Comparison of ENCODE assay signal across 19 mouse cellular contexts in genomic region chr12:64389766-64390445, GRCm38 (mm10).
DNase-seq lines count a peak whose midpoint lies in the region; ATAC-seq and TF ChIP-seq lines count a peak whose summit lies in the region.
"Had no signal": no experiment of that assay in that cellular context is flagged by ENCODE, and none has a peak within 500 bp of the region (broad histone marks: within the 10 kb centered on the region; RNA-seq: fewer than 3 reads in every experiment).

No protein-coding gene starts in this region.

- H3K36me3 ChIP-seq in forebrain, embryonic 14.5 days (ENCODE audit: control insufficient read depth, insufficient read depth, low read length) = no peaks in the 10 kb centered on the region
- H3K36me3 ChIP-seq in forebrain, embryonic 10.5 days (replicated peaks) = no peaks in the 10 kb centered on the region
- no peaks in the 10 kb centered on the region for H3K36me3 ChIP-seq in heart, embryonic 15.5 days
- no peaks in the 10 kb centered on the region for H3K36me3 ChIP-seq in lung, embryonic 14.5 days (ENCODE audit: insufficient read depth)
- H3K36me3 ChIP-seq in limb, embryonic 12.5 days = no peaks in the 10 kb centered on the region
- H3K36me3 ChIP-seq: embryonic facial prominence, embryonic 12.5 days; limb, embryonic 13.5 days; neural tube, embryonic 12.5 days had no signal

- H3K27ac ChIP-seq in forebrain, embryonic 14.5 days (ENCODE audit: low read depth, low read length) = no peak overlapping the region
- H3K27ac ChIP-seq in forebrain, embryonic 10.5 days = no peak overlapping the region
- H3K27ac ChIP-seq in heart, embryonic 15.5 days = no peak overlapping the region
- no peak overlapping the region; the same call in 1 of the 2 replicates for H3K27ac ChIP-seq in lung, embryonic 14.5 days (ENCODE audit: low read depth)
- no peak overlapping the region for H3K27ac ChIP-seq in limb, embryonic 12.5 days
- H3K27ac ChIP-seq: embryonic facial prominence, embryonic 12.5 days; layer of hippocampus, adult 2 months; limb, embryonic 13.5 days; liver, embryonic 14.5 days; neural tube, embryonic 12.5 days had no signal

- H3K4me2 ChIP-seq in forebrain, embryonic 14.5 days (ENCODE audit: low read length) = no peak overlapping the region
- H3K4me2 ChIP-seq in heart, embryonic 15.5 days = peak overlapping the region; percentile 29; the same call in 1 of the 2 replicates
- no peak overlapping the region for H3K4me2 ChIP-seq in lung, embryonic 14.5 days
- H3K4me2 ChIP-seq in limb, embryonic 12.5 days = no peak overlapping the region
- H3K4me2 ChIP-seq: embryonic facial prominence, embryonic 12.5 days; limb, embryonic 13.5 days; neural tube, embryonic 12.5 days had no signal

- no peaks in the 10 kb centered on the region for H3K27me3 ChIP-seq in forebrain, embryonic 14.5 days (replicated peaks; ENCODE audit: control insufficient read depth, insufficient read depth, low read length)
- no peaks in the 10 kb centered on the region for H3K27me3 ChIP-seq in forebrain, embryonic 10.5 days (ENCODE audit: poor library complexity, severe bottlenecking)
- H3K27me3 ChIP-seq in heart, embryonic 15.5 days = no peaks in the 10 kb centered on the region
- H3K27me3 ChIP-seq in lung, embryonic 14.5 days (ENCODE audit: insufficient read depth, low read length) = no peaks in the 10 kb centered on the region
- H3K27me3 ChIP-seq in limb, embryonic 12.5 days = no peaks in the 10 kb centered on the region
- H3K27me3 ChIP-seq: embryonic facial prominence, embryonic 12.5 days; limb, embryonic 13.5 days; neural tube, embryonic 12.5 days had no signal

- WGBS in forebrain, embryonic 14.5 days = 67% methylated on average over 9 of the region's 9 CpGs
- 80% methylated on average over 9 of the region's 9 CpGs for WGBS in forebrain, embryonic 10.5 days
- 32% methylated on average over 9 of the region's 9 CpGs for WGBS in heart, embryonic 15.5 days
- 45% methylated on average over 9 of the region's 9 CpGs for WGBS in lung, embryonic 14.5 days
- 49% methylated on average over 9 of the region's 9 CpGs for WGBS in lung, adult 2 months
- WGBS in limb, embryonic 12.5 days = 77% methylated on average over 9 of the region's 9 CpGs

- no peak for DNase-seq in forebrain, embryonic 14.5 days (ENCODE audit: low spot score)
- DNase-seq in forebrain, embryonic 10.5 days (ENCODE audit: extremely low spot score, low spot score) = no peak
- DNase-seq in heart, adult 8-10 months (ENCODE audit: low spot score) = no peak
- DNase-seq in lung, embryonic 14.5 days = peak; percentile 77
- no peak for DNase-seq in lung, adult 2 months
- DNase-seq: adrenal gland, adult 8-10 months; B cell, adult 2 months; cerebellum, adult 11 months; kidney, adult 18-20 months; kidney, postnatal 10 days; spleen, adult 18-20 months; thymus, adult 18-20 months had no signal

- no peaks in the 10 kb centered on the region for H3K9me3 ChIP-seq in forebrain, embryonic 14.5 days (replicated peaks; ENCODE audit: control insufficient read depth, low read length)
- no peaks in the 10 kb centered on the region for H3K9me3 ChIP-seq in forebrain, embryonic 10.5 days
- H3K9me3 ChIP-seq in heart, embryonic 15.5 days (replicated peaks) = no peaks in the 10 kb centered on the region
- no peaks in the 10 kb centered on the region for H3K9me3 ChIP-seq in lung, embryonic 14.5 days (ENCODE audit: low read depth, low read length)
- no peaks in the 10 kb centered on the region for H3K9me3 ChIP-seq in limb, embryonic 12.5 days
- H3K9me3 ChIP-seq: embryonic facial prominence, embryonic 12.5 days; limb, embryonic 13.5 days; neural tube, embryonic 12.5 days had no signal

- no peak overlapping the region for H3K9ac ChIP-seq in forebrain, embryonic 14.5 days (ENCODE audit: low read length)
- H3K9ac ChIP-seq in heart, embryonic 15.5 days = no peak overlapping the region
- no peak overlapping the region for H3K9ac ChIP-seq in lung, embryonic 14.5 days
- H3K9ac ChIP-seq in limb, embryonic 12.5 days (replicated peaks) = no peak overlapping the region
- H3K9ac ChIP-seq: embryonic facial prominence, embryonic 12.5 days; limb, embryonic 13.5 days; liver, embryonic 14.5 days; neural tube, embryonic 12.5 days had no signal

- H3K4me3 ChIP-seq in forebrain, embryonic 14.5 days (ENCODE audit: low read depth, low read length) = no peak overlapping the region
- no peak overlapping the region for H3K4me3 ChIP-seq in forebrain, embryonic 10.5 days
- H3K4me3 ChIP-seq in heart, embryonic 15.5 days = no peak overlapping the region
- no peak overlapping the region for H3K4me3 ChIP-seq in lung, embryonic 14.5 days (ENCODE audit: low read depth, low read length)
- H3K4me3 ChIP-seq in lung, adult 2 months (replicated peaks; ENCODE audit: extremely low read depth, low read depth, low read length) = no peak overlapping the region
- H3K4me3 ChIP-seq in limb, embryonic 12.5 days (replicated peaks) = no peak overlapping the region
- H3K4me3 ChIP-seq: embryonic facial prominence, embryonic 12.5 days; layer of hippocampus, adult 2 months; limb, embryonic 13.5 days; neural tube, embryonic 12.5 days had no signal

- H3K4me1 ChIP-seq in forebrain, embryonic 14.5 days (ENCODE audit: control insufficient read depth, insufficient read depth, low read length) = no peaks in the 10 kb centered on the region
- H3K4me1 ChIP-seq in forebrain, embryonic 10.5 days = no peaks in the 10 kb centered on the region
- peaks cover 5% of the 10 kb centered on the region for H3K4me1 ChIP-seq in heart, embryonic 15.5 days (replicated peaks)
- no peaks in the 10 kb centered on the region for H3K4me1 ChIP-seq in lung, embryonic 14.5 days (ENCODE audit: insufficient read depth)
- H3K4me1 ChIP-seq in lung, adult 2 months (ENCODE audit: control insufficient read depth, insufficient read depth, low read length) = no peaks in the 10 kb centered on the region
- H3K4me1 ChIP-seq in limb, embryonic 12.5 days (replicated peaks) = no peaks in the 10 kb centered on the region
- H3K4me1 ChIP-seq: embryonic facial prominence, embryonic 12.5 days; limb, embryonic 13.5 days; neural tube, embryonic 12.5 days had no signal

- no peak for TF ChIP-seq POLR2A in lung, adult 2 months (IDR thresholded peaks at IDR 0.05; ENCODE audit: borderline replicate concordance, extremely low read depth, low read depth, low read length)

- peak; percentile 48; the same call in 1 of the 2 replicates for ATAC-seq in forebrain, embryonic 14.5 days
- ATAC-seq in heart, embryonic 15.5 days (replicated peaks; ENCODE audit: insufficient number of reproducible peaks, insufficient read depth, low FRiP score, low read depth) = peak; percentile 70
- ATAC-seq in lung, embryonic 14.5 days (ENCODE audit: insufficient read depth) = peak; percentile 98
- ATAC-seq in limb, embryonic 12.5 days (ENCODE audit: insufficient number of reproducible peaks, insufficient read depth, low FRiP score, low TSS enrichment, low read depth) = 0 out of 2 replicates have a peak, but pooled peaks have one; percentile 31

- no peak for TF ChIP-seq CTCF in lung, embryonic 14.5 days (IDR thresholded peaks at IDR 0.05; ENCODE audit: low read depth)
- TF ChIP-seq CTCF in lung, adult 2 months (IDR thresholded peaks at IDR 0.05; ENCODE audit: insufficient read depth, low read length) = no peak

Comparison
In these comparisons a context has a peak if more than half of its experiments do, and no peak if none do; other contexts are left out.
1. ATAC-seq: peak in every context shown above with its lines; median percentile 98 in lung, embryonic 14.5 days; 70 in heart, embryonic 15.5 days; 48 in forebrain, embryonic 14.5 days; 31 in limb, embryonic 12.5 days.